Comparison of ENCODE assay signal across 11 mouse cellular contexts in genomic region chr13:37731914-37732693, GRCm38 (mm10). TPM values are rescaled to one million over a fixed set of nuclear protein-coding genes. Genes with fewer than 3 reads are reported as not detected.
DNase-seq lines count a peak whose midpoint lies in the region; ATAC-seq and TF ChIP-seq lines count a peak whose summit lies in the region.
"Had no signal": no experiment of that assay in that cellular context is flagged by ENCODE, and none has a peak within 500 bp of the region (broad histone marks: within the 10 kb centered on the region; RNA-seq: fewer than 3 reads in every experiment).

No protein-coding gene starts in this region.

- WGBS in liver, adult 2 months: 17% methylated on average over 12 of the region's 12 CpGs

- peak; percentile 66 for DNase-seq in adrenal gland, adult 8-10 months
- peak; percentile 16 for DNase-seq in adrenal gland, postnatal 25 days
- DNase-seq in liver, adult 2 months (ENCODE audit: extremely low read depth, low read depth, low spot score): peak; percentile 97
- DNase-seq in lung, postnatal 14 days: peak; percentile 42
- no peak for DNase-seq in left cerebral cortex, postnatal 25 days (ENCODE audit: low spot score in 2 of 2)
- no peak for DNase-seq in natural killer cell, adult 2 months (ENCODE audit: low spot score in 2 of 2)
- DNase-seq: cerebellum, adult 2 months; heart, postnatal 14 days; layer of hippocampus, adult 9-11 months had no signal

- no peaks in the 10 kb centered on the region for H3K27me3 ChIP-seq in liver, adult 2 months (ENCODE audit: control insufficient read depth, insufficient read depth, low read length)

- no peak for ATAC-seq in megakaryocyte progenitor cell, adult 5-6 weeks (replicated peaks; ENCODE audit: poor library complexity)

- no peaks in the 10 kb centered on the region for H3K79me2 ChIP-seq in liver, adult 2 months (ENCODE audit: control insufficient read depth, insufficient read depth, low read length)

- TF ChIP-seq POLR2A in liver, adult 2 months (IDR thresholded peaks at IDR 0.05; ENCODE audit: extremely low read depth, insufficient read depth, low read length): no peak

- H3K4me1 ChIP-seq in liver, adult 2 months (ENCODE audit: control insufficient read depth, insufficient read depth, low read length): peaks cover 10% of the 10 kb centered on the region

- no peaks in the 10 kb centered on the region for H3K36me3 ChIP-seq in liver, adult 2 months (ENCODE audit: control insufficient read depth, insufficient read depth, low read length)

- no peak for TF ChIP-seq CTCF in liver, adult 2 months (IDR thresholded peaks at IDR 0.05; ENCODE audit: low read depth, low read length)

- H3K27ac ChIP-seq in liver, adult 2 months (replicated peaks; ENCODE audit: insufficient read depth, low read depth, low read length): peak overlapping the region; percentile 83
- H3K27ac ChIP-seq: macrophage had no signal

- peak overlapping the region; percentile 24; the same call in 1 of the 2 replicates for H3K9ac ChIP-seq in liver, adult 2 months (ENCODE audit: low read depth, low read length)

- intact Hi-C loops in left cerebral cortex, postnatal 25 days (cut with DNase I): no loop called here

- no peak overlapping the region for H3K4me3 ChIP-seq in liver, adult 2 months (ENCODE audit: insufficient read depth, low read depth, low read length)

RNA-seq across cellular contexts. Expression of gene Rreb1, which starts 46.1 kb away (rescaled TPM):
- 10 to 100 TPM; 53.1 to 74.5 (median 62.9) TPM for total RNA-seq in adrenal gland, adult 8-10 months (2022)
- 78.2 and 87.2 TPM in 2 replicates for total RNA-seq in adrenal gland, postnatal 25 days (2021)
- 9.0 and 11.7 TPM in 2 replicates for total RNA-seq in liver, adult 2 months (2014; rRNA removed)
- polyA plus RNA-seq in liver, adult 2 months (2012; rRNA removed): 12.4 and 13.6 TPM in 2 replicates
- total RNA-seq in left cerebral cortex, postnatal 25 days (2021): 10 to 100 TPM; 29.4 to 30.1 TPM
- 58.0 and 62.9 TPM in 2 replicates for total RNA-seq in megakaryocyte progenitor cell, adult 5-6 weeks (2015)
- 14.7 and 19.4 TPM in 2 replicates for total RNA-seq in megakaryocyte progenitor cell, adult 5-6 weeks (2017)

Comparison
In these comparisons a context has a peak if more than half of its experiments do, and no peak if none do; other contexts are left out.
1. DNase-seq: peak in adrenal gland, adult 8-10 months (single experiment), adrenal gland, postnatal 25 days (single experiment), liver, adult 2 months (single experiment) and lung, postnatal 14 days (single experiment); none in left cerebral cortex, postnatal 25 days (0 of 2) and natural killer cell, adult 2 months (0 of 2).